Mouse (Mus musculus): Measurements from ENCODE around the gene Eif4g3.
"Not testable (repeated sequence)": the region's sequence is repeated elsewhere in the genome, so short reads cannot be mapped to it uniquely, and the experiment has no call there.

- not testable (repeated sequence) for TF ChIP-seq GATA1 (IDR thresholded peaks at IDR 0.05; ENCODE audit: borderline replicate concordance, low read length); FLI1 (IDR thresholded peaks at IDR 0.05; ENCODE audit: low read length)
Measured at GRCm38 (mm10) chr4:137970623-137971199, 22.1 kb upstream of the Eif4g3 start.
